Mouse (Mus musculus) cerebellum, adult 2 months (tissue): ENCODE data around the gene Rras2. TPM values are rescaled to one million over a fixed set of nuclear protein-coding genes. Genes with fewer than 3 reads are reported as not detected.

Source experiments
- DNase-seq, 2 experiments: peaks; one replicate each; pipeline ENCODE4 v3.0.0; 2021
- H3K27ac ChIP-seq: fragments of 200-500 bp; 2 replicates; pipeline ENCODE4 v1.5.1; 2012; ENCODE audit warnings: low read length, control low read depth, inconsistent platforms; ENCODE audit not compliant: insufficient read depth
- H3K27me3 ChIP-seq: fragments of 200-500 bp; 2 replicates; pipeline ENCODE4 v1.6.1; 2012; ENCODE audit warnings: inconsistent platforms, mild to moderate bottlenecking, low read length, moderate library complexity; ENCODE audit not compliant: control insufficient read depth, insufficient read depth
- H3K4me1 ChIP-seq: fragments of 200-500 bp; 2 replicates; pipeline ENCODE4 v1.6.1; 2011; ENCODE audit warnings: low read length; ENCODE audit not compliant: control insufficient read depth, insufficient read depth
- H3K4me3 ChIP-seq: fragments of 200-500 bp; replicated peaks from 2 replicates; pipeline ENCODE3; 2011; ENCODE audit warnings: mild to moderate bottlenecking, low read depth, low read length, control low read depth; ENCODE audit not compliant: insufficient read depth
- CTCF ChIP-seq: fragments of 200-500 bp; IDR thresholded peaks from 2 replicates; pipeline ENCODE4 v1.5.1; 2011; ENCODE audit warnings: low read depth, mild to moderate bottlenecking, control low read depth, low read length, moderate library complexity, borderline replicate concordance; ENCODE audit not compliant: insufficient read depth
- POLR2A ChIP-seq: fragments of 200-500 bp; IDR thresholded peaks from 2 replicates; pipeline ENCODE4 v1.6.1; 2011; ENCODE audit warnings: low read length, control low read depth, borderline replicate concordance; ENCODE audit not compliant: insufficient read depth
- WGBS: fragments of 180-500 bp; shearing (Covaris S2); methylation state at CpG from one replicate; pipeline ENCODE4 v1.1.7; 2018; 5-methylcytosine and 5-hydroxymethylcytosine counted together
- polyA plus RNA-seq: library from polyadenylated mRNA; depleted of rRNA; stranded (reverse); fragments of >200 nt; gene quantifications from 2 replicates; pipeline ENCODE4 v1.2.3, GENCODE M21; 2012

Gene Rras2
- polyA plus RNA-seq, 1 experiment = 7.3 TPM

GRCm38 (mm10) chr7:114103629-114104347 lies 13.8 kb downstream of the Rras2 start:
- DNase-seq = no peak
- no peak overlapping the region for H3K4me3 ChIP-seq
- WGBS = 89% methylated on average over 24 of the region's 24 CpGs
- TF ChIP-seq CTCF = no peak
- no peak for TF ChIP-seq POLR2A
- no peak overlapping the region for H3K27ac ChIP-seq
- H3K4me1 ChIP-seq = no peaks in the 10 kb centered on the region
- H3K27me3 ChIP-seq = no peaks in the 10 kb centered on the region

GRCm38 (mm10) chr7:114103152-114103551 lies 14.4 kb downstream of the Rras2 start:
- Histone ChIP-seq H3K4me3 (no peak overlapping the region), H3K27ac (no peak overlapping the region), H3K4me1 (no peaks in the 10 kb centered on the region), H3K27me3 (no peaks in the 10 kb centered on the region)
- no peak for DNase-seq
- WGBS = 97% methylated on average over 4 of the region's 4 CpGs
- TF ChIP-seq CTCF = no peak

- Histone ChIP-seq H3K4me3 (no peak overlapping the region), H3K27ac (no peak overlapping the region), H3K4me1 (no peaks in the 10 kb centered on the region), H3K27me3 (no peaks in the 10 kb centered on the region)
- DNase-seq = no peak
- TF ChIP-seq POLR2A (no peak), CTCF (no peak)
- WGBS = 70% methylated on average over 4 of the region's 4 CpGs
Measured at GRCm38 (mm10) chr7:114102609-114103008, 15.0 kb downstream of the Rras2 start.

- TF ChIP-seq POLR2A (no peak), CTCF (no peak)
- Histone ChIP-seq H3K27me3 (no peaks in the 10 kb centered on the region), H3K4me1 (no peaks in the 10 kb centered on the region), H3K4me3 (no peak overlapping the region), H3K27ac (no peak overlapping the region)
- DNase-seq = no peak
- WGBS = 85% methylated on average over 3 of the region's 3 CpGs
Measured at GRCm38 (mm10) chr7:114101412-114101811, 16.2 kb downstream of the Rras2 start.

GRCm38 (mm10) chr7:114093548-114094174 lies 23.9 kb downstream of the Rras2 start:
- Histone ChIP-seq H3K4me1 (peaks cover 2% of the 10 kb centered on the region; the same call in 1 of the 2 replicates), H3K4me3 (no peak overlapping the region), H3K27me3 (no peaks in the 10 kb centered on the region), H3K27ac (no peak overlapping the region)
- no peak for DNase-seq
- WGBS = 89% methylated on average over 8 of the region's 8 CpGs
- TF ChIP-seq POLR2A = no peak
- TF ChIP-seq CTCF = no peak

GRCm38 (mm10) chr7:114090892-114091545 lies 26.6 kb downstream of the Rras2 start:
- no peak overlapping the region for H3K4me3 ChIP-seq
- 71% methylated on average over 10 of the region's 10 CpGs for WGBS
- H3K4me1 ChIP-seq = peaks cover 2% of the 10 kb centered on the region
- no peaks in the 10 kb centered on the region for H3K27me3 ChIP-seq
- no peak overlapping the region for H3K27ac ChIP-seq
- TF ChIP-seq POLR2A (no peak), CTCF (no peak)
- DNase-seq = no peak

- 82% methylated on average over 3 of the region's 3 CpGs for WGBS
Measured at GRCm38 (mm10) chr7:114090231-114090630, 27.4 kb downstream of the Rras2 start.

GRCm38 (mm10) chr7:114088918-114089317 lies 28.7 kb downstream of the Rras2 start:
- TF ChIP-seq POLR2A (no peak), CTCF (no peak)
- Histone ChIP-seq H3K27ac (no peak overlapping the region), H3K27me3 (no peaks in the 10 kb centered on the region), H3K4me1 (no peaks in the 10 kb centered on the region; the same call in 1 of the 2 replicates), H3K4me3 (no peak overlapping the region)
- WGBS = 61% methylated on average over 5 of the region's 5 CpGs
- no peak for DNase-seq

More at GRCm38 (mm10) chr7:114090231-114090630, 27.4 kb downstream of the Rras2 start:
- DNase-seq = peak in 1 of 2 experiments; percentile 10
- no peak overlapping the region for H3K27ac ChIP-seq
- no peaks in the 10 kb centered on the region; the same call in none of the 2 replicates for H3K4me1 ChIP-seq
- TF ChIP-seq POLR2A = no peak
- TF ChIP-seq CTCF = no peak
- H3K4me3 ChIP-seq = no peak overlapping the region
- H3K27me3 ChIP-seq = no peaks in the 10 kb centered on the region
